Mouse (Mus musculus) MEL (cell line): Measurements from ENCODE around the gene Zmynd11. TPM values are rescaled to one million over a fixed set of nuclear protein-coding genes. Genes with fewer than 3 reads are reported as not detected.

ENCODE experiments used
- DNase-seq: peaks from one replicate; pipeline ENCODE4 v3.0.0; 2011; ENCODE audit warnings: low read depth, low spot score
- H3K27ac ChIP-seq: 2 replicates; pipeline ENCODE4 v1.5.1; 2012; ENCODE audit warnings: low read depth, mild to moderate bottlenecking, control low read depth, low read length, moderate library complexity; ENCODE audit not compliant: control insufficient read depth
- H3K27me3 ChIP-seq, 2 experiments: fragments of 150-350 bp in 1 of 2; sonication (generic) in 1 of 2; 2 replicates each; pipeline ENCODE4 v1.6.1; 2012; ENCODE audit warnings: low read length in 2 of 2, mild to moderate bottlenecking in 2 of 2, improper control_type of control experiment in 1 of 2, moderate library complexity in 1 of 2; ENCODE audit not compliant: insufficient read depth in 2 of 2, control insufficient read depth in 1 of 2
- H3K36me3 ChIP-seq, 2 experiments: 2 replicates each; pipeline ENCODE4 v1.6.1; 2012 to 2014; ENCODE audit warnings: low read length in 2 of 2, improper control_type of control experiment in 1 of 2, inconsistent platforms in 1 of 2, mild to moderate bottlenecking in 1 of 2; ENCODE audit not compliant: insufficient read depth in 2 of 2, control insufficient read depth in 1 of 2
- H3K4me1 ChIP-seq, 2 experiments: fragments of 150-350 bp in 1 of 2; sonication (generic) in 1 of 2; 2 replicates each; pipeline ENCODE4 v1.6.1; 2012; ENCODE audit warnings: low read length in 2 of 2, improper control_type of control experiment in 1 of 2, mild to moderate bottlenecking in 1 of 2; ENCODE audit not compliant: insufficient read depth in 2 of 2, control insufficient read depth in 1 of 2
- H3K4me3 ChIP-seq, 2 experiments: fragments of 150-350 bp in 1 of 2; sonication (generic) in 1 of 2; 2 replicates each; pipeline ENCODE4 v1.5.1; 2012; ENCODE audit warnings: low read depth in 2 of 2, low read length in 2 of 2, mild to moderate bottlenecking in 2 of 2, moderate library complexity in 2 of 2, control low read depth in 1 of 2, improper control_type of control experiment in 1 of 2; ENCODE audit not compliant: control insufficient read depth in 1 of 2, insufficient read depth in 1 of 2
- H3K79me2 ChIP-seq: 2 replicates; pipeline ENCODE4 v1.6.1; 2012; ENCODE audit warnings: mild to moderate bottlenecking, low read length, moderate library complexity; ENCODE audit not compliant: control insufficient read depth, poor library complexity, insufficient read depth
- H3K9ac ChIP-seq: 2 replicates; pipeline ENCODE4 v1.6.1; 2012; ENCODE audit warnings: low read depth, mild to moderate bottlenecking, control low read depth, low read length, moderate library complexity; ENCODE audit not compliant: control insufficient read depth, poor library complexity, severe bottlenecking
- H3K9me3 ChIP-seq: fragments of 150-350 bp; sonication (generic); replicated peaks from 2 replicates; pipeline ENCODE4 v1.6.1; 2012; ENCODE audit warnings: mild to moderate bottlenecking, low read length, improper control_type of control experiment, moderate library complexity; ENCODE audit not compliant: insufficient read depth
- BHLHE40 ChIP-seq: IDR thresholded peaks from 2 replicates; pipeline ENCODE4 v1.6.1; 2012; ENCODE audit warnings: low read depth, mild to moderate bottlenecking, inconsistent platforms, low read length, improper control_type of control experiment, borderline replicate concordance
- CHD1 ChIP-seq: IDR thresholded peaks from 2 replicates; pipeline ENCODE4 v1.6.1; 2012; ENCODE audit warnings: low read depth, mild to moderate bottlenecking, inconsistent platforms, low read length, improper control_type of control experiment
- CTCF ChIP-seq, 3 experiments: IDR thresholded peaks in 2 of 3; conservative IDR thresholded peaks in 1 of 3; 2 replicates each; pipeline ENCODE4 v1.5.1; 2011 to 2012; ENCODE audit warnings: low read length in 3 of 3, low read depth in 2 of 3, mild to moderate bottlenecking in 2 of 3, improper control_type of control experiment in 1 of 3, inconsistent platforms in 1 of 3, mixed read lengths in 1 of 3, moderate library complexity in 1 of 3; ENCODE audit not compliant: control insufficient read depth in 1 of 3, insufficient read depth in 1 of 3, poor library complexity in 1 of 3, severe bottlenecking in 1 of 3
- GATA1 ChIP-seq: IDR thresholded peaks from 2 replicates; pipeline ENCODE4 v1.6.1; 2011; ENCODE audit warnings: low read depth, low read length, improper control_type of control experiment
- HCFC1 ChIP-seq: IDR thresholded peaks from 2 replicates; pipeline ENCODE4 v1.6.1; 2012; ENCODE audit warnings: low read depth, mild to moderate bottlenecking, inconsistent platforms, low read length, improper control_type of control experiment, moderate library complexity
- JUND ChIP-seq: IDR thresholded peaks from 2 replicates; pipeline ENCODE4 v1.6.1; 2011; ENCODE audit warnings: low read depth, mild to moderate bottlenecking, improper control_type of control experiment, low read length
- KAT2A ChIP-seq: conservative IDR thresholded peaks from 2 replicates; pipeline ENCODE4 v1.6.1; 2012; ENCODE audit warnings: low read depth, low read length, improper control_type of control experiment, inconsistent platforms
- MAZ ChIP-seq: IDR thresholded peaks from 2 replicates; pipeline ENCODE4 v1.6.1; 2012; ENCODE audit warnings: low read depth, mild to moderate bottlenecking, inconsistent platforms, low read length, improper control_type of control experiment
- MEF2A ChIP-seq: IDR thresholded peaks from 2 replicates; pipeline ENCODE4 v1.6.1; 2014; ENCODE audit warnings: low read depth, mild to moderate bottlenecking, inconsistent platforms, low read length, improper control_type of control experiment; ENCODE audit not compliant: poor library complexity, insufficient replicate concordance, severe bottlenecking; ENCODE audit errors: extremely low read depth
- MYB ChIP-seq: IDR thresholded peaks from 2 replicates; pipeline ENCODE4 v1.6.1; 2011; ENCODE audit warnings: mild to moderate bottlenecking, low read depth, low read length, improper control_type of control experiment
- MYC ChIP-seq: IDR thresholded peaks from 2 replicates; pipeline ENCODE4 v1.6.1; 2011; ENCODE audit warnings: low read depth, mild to moderate bottlenecking, low read length, improper control_type of control experiment, moderate library complexity
- NELFE ChIP-seq: IDR thresholded peaks from 2 replicates; pipeline ENCODE4 v1.6.1; 2011; ENCODE audit warnings: low read depth, low read length, improper control_type of control experiment
- POLR2A ChIP-seq, 2 experiments: IDR thresholded peaks; 2 replicates each; pipeline ENCODE4 v1.6.1; 2011 to 2012; ENCODE audit warnings: low read length in 2 of 2, mild to moderate bottlenecking in 2 of 2, control low read depth in 1 of 2, improper control_type of control experiment in 1 of 2, low read depth in 1 of 2, moderate library complexity in 1 of 2; ENCODE audit not compliant: control insufficient read depth in 1 of 2, insufficient read depth in 1 of 2, poor library complexity in 1 of 2
- POLR2AphosphoS5 ChIP-seq: IDR thresholded peaks from 2 replicates; pipeline ENCODE4 v1.6.1; 2012; ENCODE audit warnings: low read depth, borderline replicate concordance, mild to moderate bottlenecking, inconsistent platforms, low read length, moderate library complexity, mixed read lengths
- RAD21 ChIP-seq: IDR thresholded peaks from 2 replicates; pipeline ENCODE4 v1.6.1; 2011; ENCODE audit warnings: mild to moderate bottlenecking, low read depth, low read length, improper control_type of control experiment
- USF1 ChIP-seq: IDR thresholded peaks from 2 replicates; pipeline ENCODE4 v1.6.1; 2014; ENCODE audit warnings: low read depth, mild to moderate bottlenecking, inconsistent platforms, low read length, improper control_type of control experiment, moderate library complexity
- USF2 ChIP-seq, 2 experiments: IDR thresholded peaks; 2 replicates each; pipeline ENCODE4 v1.6.1; 2011 to 2012; ENCODE audit warnings: improper control_type of control experiment in 2 of 2, low read length in 2 of 2, borderline replicate concordance in 1 of 2, inconsistent platforms in 1 of 2, low read depth in 1 of 2, mild to moderate bottlenecking in 1 of 2; ENCODE audit not compliant: insufficient read depth in 1 of 2
- ZC3H11A ChIP-seq: IDR thresholded peaks from 2 replicates; pipeline ENCODE4 v1.6.1; 2012; ENCODE audit warnings: low read depth, mild to moderate bottlenecking, inconsistent platforms, low read length, improper control_type of control experiment
- ZKSCAN1 ChIP-seq: IDR thresholded peaks from 2 replicates; pipeline ENCODE4 v1.6.1; 2012; ENCODE audit warnings: low read depth, mild to moderate bottlenecking, inconsistent platforms, low read length, improper control_type of control experiment, moderate library complexity
- polyA plus RNA-seq, 2 experiments: library from polyadenylated mRNA; stranded (reverse) in 1 of 2; unstranded in 1 of 2; fragments of >175 nt in 1 of 2; fragments of >200 nt in 1 of 2; gene quantifications; 2 replicates each; pipeline versions ENCODE4 v1.2.1 to v1.2.4; 2012; ENCODE audit warnings: low replicate concordance in 2 of 2, low read depth in 1 of 2; ENCODE audit not compliant: insufficient read length in 2 of 2, insufficient read depth in 1 of 2, missing spikeins in 1 of 2
- total RNA-seq: library from RNA; depleted of rRNA; stranded (reverse); fragments of 300-350 nt; gene quantifications from 2 replicates; pipeline ENCODE4 v1.2.3, GENCODE M21; 2012

Gene Zmynd11
- total and polyA plus RNA-seq, 3 experiments = 21.8 to 310 (median 33.0) TPM

- Histone ChIP-seq H3K9ac (no peak overlapping the region), H3K4me3 (no peak overlapping the region), H3K27ac (no peak overlapping the region), H3K4me1 (no peaks in the 10 kb centered on the region; a peak in 1 of 4 replicates), H3K36me3 (no peaks in the 10 kb centered on the region; a peak in 1 of 4 replicates), H3K27me3 (no peaks in the 10 kb centered on the region), H3K79me2 (peaks cover 26% of the 10 kb centered on the region), H3K9me3 (no peaks in the 10 kb centered on the region)
- TF ChIP-seq POLR2A (IDR thresholded peaks at IDR 0.05; ENCODE audit: control insufficient read depth in 1 of 2, insufficient read depth in 1 of 2, low read depth in 1 of 2, low read length in 2 of 2, poor library complexity in 1 of 2) (no peak), NELFE (no peak), CHD1 (no peak), POLR2AphosphoS5 (no peak), USF2 (IDR thresholded peaks at IDR 0.05; ENCODE audit: borderline replicate concordance in 1 of 2, insufficient read depth in 1 of 2, low read depth in 1 of 2, low read length in 2 of 2) (no peak), HCFC1 (no peak), MYC (no peak), MYB (no peak), CTCF (IDR thresholded peaks at IDR 0.05 in 2 of 3, conservative IDR thresholded peaks at IDR 0.05 in 1 of 3; ENCODE audit: control insufficient read depth in 1 of 3, insufficient read depth in 1 of 3, low read depth in 2 of 3, low read length in 3 of 3, poor library complexity in 1 of 3, severe bottlenecking in 1 of 3) (no peak), ZKSCAN1 (no peak), GATA1 (no peak), KAT2A (no peak), MEF2A (no peak), USF1 (no peak), RAD21 (no peak), ZC3H11A (no peak), MAZ (no peak), JUND (no peak), BHLHE40 (no peak)
- DNase-seq = no peak
These were observed 11.4 kb downstream of the Zmynd11 start for GRCm38 (mm10) chr13:9753706-9754105.

- TF ChIP-seq USF2 (IDR thresholded peaks at IDR 0.05; ENCODE audit: borderline replicate concordance in 1 of 2, insufficient read depth in 1 of 2, low read depth in 1 of 2, low read length in 2 of 2) (no peak), NELFE (no peak)
- Histone ChIP-seq H3K9ac (no peak overlapping the region), H3K79me2 (peaks cover 19% of the 10 kb centered on the region), H3K27me3 (no peaks in the 10 kb centered on the region), H3K27ac (no peak overlapping the region), H3K36me3 (no peaks in the 10 kb centered on the region), H3K9me3 (no peaks in the 10 kb centered on the region), H3K4me1 (no peaks in the 10 kb centered on the region), H3K4me3 (no peak overlapping the region)
- DNase-seq = no peak
These were observed 14.8 kb downstream of the Zmynd11 start for GRCm38 (mm10) chr13:9750320-9750719.
